Mouse (Mus musculus) lung, postnatal 0 days (tissue): ENCODE data around the gene Pcnx4.

Experiments used
- CTCF ChIP-seq: IDR thresholded peaks from 2 replicates; pipeline ENCODE4 v1.5.1; 2016; ENCODE audit warnings: antibody characterized with exemption, mild to moderate bottlenecking
- EP300 ChIP-seq: IDR thresholded peaks from 2 replicates; pipeline ENCODE4 v1.6.1; 2016; ENCODE audit warnings: antibody characterized with exemption, mild to moderate bottlenecking, control low read depth

DNA sequence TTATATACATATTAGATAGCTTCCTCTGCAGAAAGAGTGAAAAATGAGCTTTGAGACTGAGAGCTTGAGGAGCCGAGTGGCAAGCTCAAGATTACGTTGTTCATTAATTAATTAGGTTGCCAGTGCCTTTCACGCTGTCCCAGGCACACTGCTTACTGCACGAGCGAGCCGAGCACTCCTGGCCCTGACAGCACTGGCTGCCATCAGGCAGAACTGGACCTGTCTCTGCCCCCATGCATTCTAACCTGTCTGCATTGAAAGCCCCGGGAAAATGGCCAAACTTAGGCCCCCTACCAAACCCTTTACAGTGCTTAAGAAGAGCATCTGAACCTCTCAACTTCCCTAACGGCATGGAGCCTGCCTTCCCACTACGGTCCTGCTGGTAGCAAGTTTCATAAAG is 16.8 kb upstream of the Pcnx4 start:
- TF ChIP-seq CTCF (no peak), EP300 (no peak)
